Mouse (Mus musculus) liver (tissue): ENCODE data around the gene Barhl2.

Experiments used
- DNase-seq: peaks from one replicate; pipeline ENCODE4 v3.0.0-alpha.2; 2020; ENCODE audit warnings: mixed read lengths

Gene Barhl2

DNA sequence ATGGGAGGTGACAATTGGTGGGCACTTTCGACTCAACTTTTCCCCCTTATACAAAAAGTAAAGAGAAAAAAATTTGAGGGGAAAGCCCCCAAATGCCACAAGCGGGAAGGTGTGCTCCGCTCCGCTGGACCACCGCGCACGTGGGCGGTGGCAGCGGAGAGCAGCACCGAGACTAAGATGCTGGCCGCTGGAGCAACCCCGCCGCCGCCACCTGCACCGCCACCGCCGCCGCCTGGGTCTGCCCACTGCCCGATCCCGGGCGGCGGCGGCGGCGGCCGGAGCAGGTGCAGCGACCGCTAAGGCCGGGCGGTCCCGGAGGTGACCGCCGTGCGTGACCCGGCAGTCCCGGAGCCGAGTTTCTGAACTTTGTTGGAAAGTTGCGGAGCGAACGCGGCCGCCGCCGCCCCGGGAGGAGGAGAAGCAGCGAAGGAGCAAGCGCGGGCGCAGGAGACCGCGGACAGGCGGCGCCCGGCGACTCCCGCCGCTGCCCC, at the start of gene Barhl2:
Gene Barhl2 (minus strand): TSS at position 181 of the 491 bp plus-strand sequence.
- no peak for DNase-seq

DNA sequence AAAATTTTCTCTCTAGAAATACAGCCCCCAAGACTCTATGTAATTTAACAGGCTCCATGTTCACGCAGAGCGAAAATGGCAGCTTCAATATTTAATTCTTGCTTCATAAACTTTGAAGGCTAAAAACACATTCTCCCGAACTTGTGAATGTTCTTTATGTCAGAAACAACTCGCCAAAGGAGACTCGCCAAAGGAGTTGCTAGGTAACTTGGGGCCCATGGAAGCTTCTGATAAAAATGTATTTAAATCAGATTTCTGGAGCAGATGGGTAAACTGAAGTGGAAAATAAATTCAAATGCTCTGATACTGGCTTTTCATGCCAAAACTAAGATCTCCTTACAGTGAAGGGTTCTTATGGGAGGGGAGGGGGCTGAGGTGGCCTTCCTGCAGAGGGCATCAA, 48.1 kb upstream of the Barhl2 start:
- no peak for DNase-seq

DNA sequence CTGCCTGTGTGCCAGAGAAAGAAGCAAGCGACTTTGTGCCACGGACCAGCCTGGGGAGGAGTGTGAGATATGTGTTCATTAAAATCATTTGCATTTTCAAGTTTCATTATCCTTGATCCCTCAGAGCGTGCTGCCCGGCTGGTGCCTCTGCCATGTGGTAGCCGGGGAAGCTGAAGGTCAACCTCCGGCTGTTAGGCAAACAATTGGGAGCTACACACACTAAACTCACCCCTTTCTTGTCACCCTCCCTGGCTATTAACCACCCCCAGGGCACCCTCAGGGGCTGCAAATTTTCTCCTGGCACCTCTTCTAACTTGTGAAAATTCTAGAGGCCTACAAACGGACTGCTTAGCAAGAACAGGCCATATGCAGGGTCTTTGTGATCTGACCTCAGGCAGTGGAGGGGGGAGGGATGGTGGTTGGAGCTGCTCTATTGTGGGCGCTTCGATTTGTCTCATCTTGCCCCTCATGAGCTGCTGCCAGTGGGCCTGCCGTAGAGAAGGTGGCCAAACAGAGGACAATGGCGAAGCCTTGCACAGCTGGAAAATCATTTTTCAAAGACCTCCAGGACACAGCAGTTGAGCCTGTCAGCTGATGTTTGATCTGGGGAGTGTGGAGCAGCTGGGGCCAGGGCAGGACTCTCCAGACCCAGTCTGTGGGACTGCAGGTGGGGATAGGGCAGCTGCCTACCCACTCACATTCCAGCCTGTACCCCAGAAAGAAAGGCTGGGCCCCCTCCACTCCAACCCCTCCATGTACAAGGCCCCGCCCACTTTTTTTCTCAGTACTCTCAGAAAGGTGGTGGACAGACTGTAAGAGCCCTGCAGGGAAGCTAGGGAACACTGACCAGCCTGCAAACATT, 44.9 kb upstream of the Barhl2 start:
- no peak for DNase-seq

GRCm38 (mm10) chr5:106502271-106502670, 44.3 kb upstream of the Barhl2 start:
- DNase-seq: no peak

GRCm38 (mm10) chr5:106491771-106492170, 33.8 kb upstream of the Barhl2 start:
- DNase-seq: no peak

GRCm38 (mm10) chr5:106472105-106472500, 14.1 kb upstream of the Barhl2 start:
- no peak for DNase-seq

- no peak for DNase-seq
These were observed 13.5 kb upstream of the Barhl2 start for GRCm38 (mm10) chr5:106471235-106472104.

GRCm38 (mm10) chr5:106465129-106465790, 7.3 kb upstream of the Barhl2 start:
- DNase-seq: no peak

DNA sequence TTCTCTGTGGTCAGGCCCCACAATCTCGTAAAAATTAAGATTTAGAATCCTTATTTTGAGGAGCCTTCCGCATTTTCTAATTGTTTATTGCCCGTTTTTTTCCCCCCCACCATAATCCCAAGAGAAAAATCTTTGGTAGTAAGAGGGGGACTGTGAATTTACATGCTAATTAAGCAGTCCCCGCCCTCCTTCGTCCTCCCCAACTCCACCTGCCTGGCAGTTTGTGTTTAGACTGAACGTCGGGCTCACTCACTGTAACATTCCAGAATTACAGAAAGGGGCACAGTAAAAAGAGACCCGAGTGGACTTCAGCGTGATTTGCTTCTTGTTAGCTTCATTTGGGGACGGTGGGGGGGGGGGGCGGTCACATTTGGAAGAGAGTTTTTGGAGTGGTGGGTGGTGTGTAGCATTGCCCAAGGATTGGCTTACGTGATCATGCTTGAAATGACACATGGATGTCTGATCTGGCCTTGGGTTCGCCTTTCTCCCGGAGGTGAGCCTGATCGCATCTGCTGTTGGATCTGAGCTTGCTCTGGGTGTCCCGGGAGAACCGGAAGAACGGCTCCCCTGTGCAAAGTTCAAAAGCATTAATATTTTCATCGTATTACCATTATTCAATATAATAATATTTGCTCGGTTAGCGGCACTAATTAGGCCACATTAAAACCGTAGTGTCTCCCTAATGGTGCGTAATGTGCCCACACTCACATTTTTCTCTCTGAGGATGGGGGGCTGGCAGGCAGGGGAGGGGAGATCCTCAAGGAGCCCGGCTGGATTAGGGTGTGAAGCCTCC, 6.6 kb upstream of the Barhl2 start:
- no peak for DNase-seq

- no peak for DNase-seq
These were observed 5.8 kb upstream of the Barhl2 start for GRCm38 (mm10) chr5:106463661-106464191.

- peak; percentile 22 for DNase-seq
These were observed 3.9 kb upstream of the Barhl2 start for GRCm38 (mm10) chr5:106461913-106462312.

- no peak for DNase-seq
These were observed 3.5 kb upstream of the Barhl2 start for GRCm38 (mm10) chr5:106461431-106461830.

- no peak for DNase-seq
These were observed 2.6 kb upstream of the Barhl2 start for GRCm38 (mm10) chr5:106460535-106460934.

DNA sequence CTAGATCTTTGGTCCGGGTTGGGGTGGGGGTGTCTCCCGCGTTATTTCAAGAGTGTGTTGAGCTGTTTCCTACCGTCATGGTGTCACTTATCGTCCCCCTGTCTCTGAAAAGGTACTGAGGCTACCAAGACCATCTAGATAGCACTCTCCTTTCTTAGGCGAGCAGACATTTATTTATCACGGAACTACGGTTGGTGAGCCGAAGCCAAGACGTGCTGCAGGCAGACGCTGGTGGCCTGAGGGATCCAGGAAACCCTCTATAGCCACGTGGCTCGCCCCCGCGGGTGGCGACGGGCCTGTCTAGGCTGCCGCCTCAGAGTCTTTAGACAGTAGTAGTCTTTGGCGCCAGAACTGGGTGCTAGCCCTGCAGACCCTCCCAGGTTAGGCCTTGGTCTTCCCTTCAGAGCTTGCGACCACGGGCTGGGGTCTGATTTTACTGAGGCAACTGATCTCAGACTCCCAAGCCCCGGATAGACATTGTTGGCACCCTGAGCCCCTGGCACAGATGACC, 2.1 kb upstream of the Barhl2 start:
- DNase-seq: no peak

- DNase-seq: no peak
These were observed 1.2 kb upstream of the Barhl2 start for GRCm38 (mm10) chr5:106459120-106459641.

GRCm38 (mm10) chr5:106458477-106459119, 632 bp upstream of the Barhl2 start:
- DNase-seq: no peak

DNA sequence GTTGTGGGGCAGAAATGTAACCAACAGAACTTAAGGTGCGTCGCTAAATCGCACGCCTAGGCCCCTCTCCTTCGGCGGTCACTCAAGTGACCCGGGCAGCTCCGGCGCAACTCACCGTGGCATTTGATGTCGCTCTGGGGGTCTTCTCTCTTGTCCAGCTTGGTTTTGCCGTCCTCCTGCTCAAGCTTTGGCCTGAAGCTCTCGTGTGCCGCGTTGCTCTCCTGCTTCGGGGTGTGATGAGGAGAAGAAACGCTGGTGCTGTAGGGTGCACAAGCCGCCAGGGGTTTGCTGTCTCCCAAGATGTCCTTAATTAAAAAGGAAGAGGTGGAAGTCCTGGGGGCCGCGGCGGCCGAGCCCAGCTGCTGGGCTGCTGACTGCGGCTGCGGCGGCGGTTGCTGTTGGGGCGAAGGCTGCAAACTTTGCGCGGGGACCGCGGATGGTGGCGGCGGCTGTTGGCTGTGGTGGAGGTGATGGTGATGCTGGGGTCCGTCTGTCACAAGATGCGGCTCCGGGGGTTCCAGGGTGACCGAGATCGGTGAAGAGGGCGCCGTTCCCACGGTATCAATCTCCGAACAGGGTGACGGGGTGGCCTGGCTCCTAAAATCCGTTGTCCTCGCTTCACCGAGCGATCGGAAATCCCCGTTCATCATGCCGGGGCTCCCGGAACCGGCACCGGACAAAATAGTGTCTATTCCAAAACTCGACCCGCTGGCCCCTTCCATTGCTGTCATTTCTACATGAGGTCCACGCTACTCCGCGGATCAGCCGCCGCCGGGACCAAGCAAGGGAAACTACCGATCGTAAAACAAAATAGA, 648 bp downstream of the Barhl2 start:
- DNase-seq: no peak

- DNase-seq: no peak
These were observed 2.0 kb downstream of the Barhl2 start for GRCm38 (mm10) chr5:106455984-106456383.

GRCm38 (mm10) chr5:106455106-106455920, 2.7 kb downstream of the Barhl2 start:
- no peak for DNase-seq
